9 mouse cellular contexts compared by ENCODE assay signal in genomic region chr12:99406697-99407317, GRCm38 (mm10).
A peak's percentile ranks its signal among the peaks of the same experiment; 100 is the strongest.
DNase-seq lines count a peak whose midpoint lies in the region; ATAC-seq lines count a peak whose summit lies in the region.
"Had no signal": no experiment of that assay in that cellular context is flagged by ENCODE, and none has a peak within 500 bp of the region (broad histone marks: within the 10 kb centered on the region; RNA-seq: fewer than 3 reads in every experiment).

No protein-coding gene starts in this region.

- 0 out of 2 replicates have a peak, but pooled peaks cover 12% of the 10 kb centered on the region for H3K9me3 ChIP-seq in hindbrain, embryonic 10.5 days
- H3K9me3 ChIP-seq in hindbrain, embryonic 14.5 days (ENCODE audit: control insufficient read depth, low read length) = no peaks in the 10 kb centered on the region
- H3K9me3 ChIP-seq in erythroblast, embryonic 14.5 days (ENCODE audit: control insufficient read depth, low read length) = peaks cover 2% of the 10 kb centered on the region; the same call in 1 of the 2 replicates
- H3K9me3 ChIP-seq: midbrain, embryonic 12.5 days had no signal

- H3K27ac ChIP-seq in hindbrain, embryonic 10.5 days = peak overlapping the region; percentile 45; the same call in 1 of the 2 replicates
- H3K27ac ChIP-seq in hindbrain, embryonic 14.5 days = no peak overlapping the region
- H3K27ac ChIP-seq in macrophage = peak overlapping the region; percentile 54

- H3K79me2 ChIP-seq in macrophage (ENCODE audit: inconsistent target) = no peaks in the 10 kb centered on the region

- H3K4me3 ChIP-seq in hindbrain, embryonic 10.5 days = no peak overlapping the region
- no peak overlapping the region for H3K4me3 ChIP-seq in hindbrain, embryonic 14.5 days (replicated peaks; ENCODE audit: low read length)
- H3K4me3 ChIP-seq in erythroblast, embryonic 14.5 days (replicated peaks) = peak overlapping the region; percentile 63
- peak overlapping the region; percentile 36 for H3K4me3 ChIP-seq in macrophage (ENCODE audit: inconsistent target)
- H3K4me3 ChIP-seq: midbrain, embryonic 12.5 days had no signal

- H3K9ac ChIP-seq in hindbrain, embryonic 14.5 days = no peak overlapping the region
- H3K9ac ChIP-seq: midbrain, embryonic 12.5 days had no signal

- ATAC-seq in hindbrain, embryonic 14.5 days (ENCODE audit: low FRiP score) = no peak

- WGBS in hindbrain, embryonic 10.5 days = 89% methylated on average over 15 of the region's 15 CpGs
- WGBS in hindbrain, embryonic 14.5 days = 62% methylated on average over 15 of the region's 15 CpGs
- WGBS in macrophage (ENCODE audit: missing documents) = 3% methylated on average over 15 of the region's 15 CpGs

- H3K4me1 ChIP-seq in hindbrain, embryonic 10.5 days (replicated peaks) = peaks cover 5% of the 10 kb centered on the region
- 0 out of 2 replicates have a peak, but pooled peaks cover 4% of the 10 kb centered on the region for H3K4me1 ChIP-seq in hindbrain, embryonic 14.5 days (replicated peaks; ENCODE audit: control insufficient read depth, insufficient read depth, low read length)
- peaks cover 43% of the 10 kb centered on the region for H3K4me1 ChIP-seq in erythroblast, embryonic 14.5 days (ENCODE audit: control insufficient read depth)

- H3K36me3 ChIP-seq in hindbrain, embryonic 10.5 days = peaks cover 11% of the 10 kb centered on the region; the same call in 1 of the 2 replicates
- no peaks in the 10 kb centered on the region for H3K36me3 ChIP-seq in hindbrain, embryonic 14.5 days (replicated peaks; ENCODE audit: control insufficient read depth, insufficient read depth)
- peaks cover 3% of the 10 kb centered on the region; the same call in 1 of the 2 replicates for H3K36me3 ChIP-seq in erythroblast, embryonic 14.5 days (ENCODE audit: control insufficient read depth)
- H3K36me3 ChIP-seq in macrophage (ENCODE audit: inconsistent target) = no peaks in the 10 kb centered on the region
- H3K36me3 ChIP-seq: midbrain, embryonic 12.5 days had no signal

- H3K27me3 ChIP-seq in hindbrain, embryonic 10.5 days (ENCODE audit: insufficient read depth, poor library complexity, severe bottlenecking) = no peaks in the 10 kb centered on the region
- H3K27me3 ChIP-seq in hindbrain, embryonic 14.5 days (ENCODE audit: control insufficient read depth, insufficient read depth, low read length) = no peaks in the 10 kb centered on the region
- no peaks in the 10 kb centered on the region for H3K27me3 ChIP-seq in erythroblast, embryonic 14.5 days (ENCODE audit: control insufficient read depth)

- no peak for DNase-seq in hindbrain, embryonic 10.5 days (ENCODE audit: low spot score)
- DNase-seq in hindbrain, embryonic 14.5 days (ENCODE audit: low spot score) = no peak
- peak; percentile 4 to 23 for DNase-seq in CD8-positive naive resting alpha-beta T cell, adult 2 months (ENCODE audit: low read depth in 2 of 2, low spot score in 2 of 2)
- DNase-seq in adrenal gland, postnatal 10 days = no peak
- no peak for DNase-seq in frontal cortex, postnatal 10 days (ENCODE audit: low spot score in 2 of 2)
- no peak for DNase-seq in layer of hippocampus, adult 9-11 months

- H3K4me2 ChIP-seq in hindbrain, embryonic 14.5 days (replicated peaks) = no peak overlapping the region
- H3K4me2 ChIP-seq: midbrain, embryonic 12.5 days had no signal

Comparison
In these comparisons a context has a peak if more than half of its experiments do, and no peak if none do; other contexts are left out.
1. DNase-seq: peak in CD8-positive naive resting alpha-beta T cell, adult 2 months (2 of 2); none in hindbrain, embryonic 10.5 days (single experiment), hindbrain, embryonic 14.5 days (single experiment), adrenal gland, postnatal 10 days (single experiment), frontal cortex, postnatal 10 days (0 of 2) and layer of hippocampus, adult 9-11 months (single experiment).
2. H3K4me3 ChIP-seq: peak in erythroblast, embryonic 14.5 days (single experiment) and macrophage (single experiment); none in hindbrain, embryonic 10.5 days (single experiment) and hindbrain, embryonic 14.5 days (single experiment).